Mouse (Mus musculus) kidney, postnatal 36 days (tissue): ENCODE data around the gene Trex2.
A peak's percentile ranks its signal among the peaks of the same experiment; 100 is the strongest.
"Not testable (repeated sequence)": the region's sequence is repeated elsewhere in the genome, so short reads cannot be mapped to it uniquely, and the experiment has no call there.

ENCODE experiments used
- DNase-seq, 2 experiments: peaks; one replicate each; pipeline ENCODE4 v3.0.0; 2021 to 2022; ENCODE audit warnings: mixed read lengths in 2 of 2

Trex2 gene

GRCm38 (mm10) chrX:73412767-73413166 is 22.4 kb downstream of the Trex2 start:
- no peak for DNase-seq

DNA sequence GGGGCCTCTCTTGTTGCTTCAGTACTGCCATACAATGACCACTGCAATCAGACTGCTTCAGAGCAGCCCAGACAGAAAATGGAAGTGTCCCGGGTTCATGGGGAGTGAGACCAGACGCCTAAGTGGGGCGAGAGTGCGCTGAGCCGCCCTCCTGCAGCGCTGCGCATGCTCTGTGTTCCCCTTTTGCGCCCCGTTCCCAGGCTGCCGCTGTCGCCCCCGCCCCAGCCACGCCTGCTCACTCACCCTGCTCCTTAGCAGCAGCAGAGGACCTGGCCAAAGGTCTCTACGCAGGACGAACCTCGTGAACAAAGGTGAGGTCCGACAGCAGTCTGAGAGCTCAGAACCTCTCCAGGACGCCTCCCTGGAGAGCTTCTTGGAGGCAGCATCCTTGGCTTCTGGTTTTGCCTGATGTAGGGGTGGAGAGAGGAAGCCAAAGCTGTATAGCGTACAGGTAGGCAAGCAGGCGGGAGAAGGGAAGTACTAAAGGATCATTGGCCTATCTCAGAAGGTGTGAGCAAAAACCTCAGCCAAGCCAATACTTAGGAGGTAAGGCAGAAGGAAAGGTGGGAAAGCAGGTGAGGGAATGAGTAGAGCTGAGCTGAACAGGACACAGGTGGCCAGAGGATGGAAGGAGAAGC is 24.1 kb downstream of the Trex2 start, which contains the start of gene Zfp92:
Zfp92 (plus strand) TSS at position 217 of the 638 bp plus-strand sequence.
- DNase-seq, result peak; percentile 3 to 49

GRCm38 (mm10) chrX:73401616-73402015 is 33.5 kb downstream of the Trex2 start:
- DNase-seq, result no peak

DNA sequence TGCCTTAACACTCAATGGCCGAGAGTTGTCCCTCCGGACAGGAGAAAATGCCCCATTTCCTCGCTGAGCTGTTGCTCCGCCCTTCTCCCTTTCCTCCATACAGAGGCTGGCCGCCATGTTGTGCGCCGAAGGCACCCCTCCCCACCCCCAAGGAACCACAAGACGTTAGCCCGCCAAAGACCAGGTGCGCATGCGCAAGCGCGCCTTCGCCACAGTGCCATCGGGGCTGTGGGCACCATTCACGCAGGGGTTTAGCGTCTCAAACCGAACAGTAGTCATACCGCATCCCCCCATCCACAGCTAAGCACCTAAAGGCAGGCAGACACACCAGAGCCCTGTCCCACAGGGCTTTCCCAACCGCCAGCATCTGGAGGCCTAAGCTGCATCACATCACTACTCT is 34.2 kb downstream of the Trex2 start:
- no peak for DNase-seq

DNA sequence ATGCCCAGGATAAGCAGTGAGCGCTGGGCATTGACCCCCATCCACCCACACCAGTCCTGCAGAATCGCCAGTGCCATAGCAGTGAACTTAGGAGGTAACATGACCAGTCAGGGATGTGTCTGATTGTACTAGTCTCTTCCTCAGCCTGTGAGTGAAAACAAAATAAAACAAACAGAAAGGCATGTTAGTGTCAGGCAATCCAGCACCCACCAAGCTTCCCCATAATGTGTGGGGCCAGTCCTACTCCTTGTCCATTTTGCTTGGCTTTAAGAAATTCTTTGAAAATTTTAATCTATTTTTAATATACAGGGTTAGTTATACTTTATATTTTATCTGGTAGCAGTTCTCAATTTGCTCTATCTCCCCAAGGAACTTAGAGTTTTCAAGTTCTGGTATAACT is 36.5 kb downstream of the Trex2 start, which contains the start of gene Gm18336:
Gm18336 (minus strand) TSS at position 101 of the 400 bp plus-strand sequence.
- not testable (repeated sequence) for DNase-seq

DNA sequence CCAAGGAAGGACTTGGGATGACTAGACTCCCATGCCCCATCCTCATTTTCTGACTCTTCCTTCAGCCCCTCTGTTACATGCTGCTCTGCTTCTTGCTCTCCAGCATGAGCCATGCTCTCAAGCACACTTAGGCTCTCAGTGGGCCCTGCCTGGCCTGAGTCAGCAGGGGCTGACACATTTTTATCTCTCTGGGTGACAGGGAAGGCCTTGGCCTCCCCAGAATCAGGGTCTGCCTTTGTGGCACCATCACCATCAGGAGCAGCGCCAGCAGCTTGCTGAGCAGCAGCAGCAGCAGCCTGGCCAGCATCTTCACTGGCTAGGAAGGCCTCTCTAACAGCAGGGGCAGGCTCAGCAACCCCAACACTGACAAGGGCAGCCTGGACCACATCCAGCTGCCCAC is 38.7 kb downstream of the Trex2 start:
- DNase-seq, result no peak

- no peak for DNase-seq
Measured at GRCm38 (mm10) chrX:73391481-73391880, 43.7 kb downstream of the Trex2 start.

DNA sequence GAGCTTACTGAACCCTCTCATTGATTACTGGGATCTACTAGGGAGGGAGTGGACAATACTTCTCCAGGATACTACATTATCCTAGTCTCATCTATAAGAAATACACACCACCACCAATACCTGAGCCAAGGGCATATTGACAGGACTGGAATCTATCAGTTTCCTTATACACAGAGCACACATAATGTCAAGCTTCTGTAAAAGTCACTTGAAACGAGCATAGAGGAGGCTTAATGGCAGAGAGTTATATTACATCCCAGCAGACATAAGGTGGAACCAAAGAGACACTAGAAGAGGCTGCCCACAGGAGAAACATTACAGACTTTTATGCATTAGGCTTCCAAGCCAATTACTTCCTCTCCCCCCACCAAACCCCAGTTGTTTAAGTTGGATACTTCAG is 50.2 kb downstream of the Trex2 start:
- no peak for DNase-seq

- no peak for DNase-seq
Measured at GRCm38 (mm10) chrX:73384419-73384818, 50.7 kb downstream of the Trex2 start.
